Mouse (Mus musculus) myocyte (in vitro differentiated cells): ENCODE data around the gene BC025920.

ENCODE experiments used
- E2F4 ChIP-seq: IDR thresholded peaks from one replicate; pipeline ENCODE4 v1.6.1; 2011; ENCODE audit warnings: mild to moderate bottlenecking, control low read depth, moderate library complexity; ENCODE audit not compliant: insufficient read depth
- MAX ChIP-seq: IDR thresholded peaks from one replicate; pipeline ENCODE4 v1.6.1; 2011; ENCODE audit warnings: low read depth, mild to moderate bottlenecking, control low read depth
- MYOD1 ChIP-seq, 3 experiments: IDR thresholded peaks; one replicate each; pipeline ENCODE4 v1.6.1; 2011; ENCODE audit warnings: control low read depth in 2 of 3, low read depth in 2 of 3, mild to moderate bottlenecking in 2 of 3, moderate library complexity in 1 of 3; ENCODE audit not compliant: insufficient read length in 2 of 3, control insufficient read depth in 1 of 3
- MYOG ChIP-seq, 3 experiments: IDR thresholded peaks; one replicate each; pipeline ENCODE4 v1.6.1; 2011; ENCODE audit warnings: control low read depth in 2 of 3, low read depth in 2 of 3, mild to moderate bottlenecking in 2 of 3; ENCODE audit not compliant: insufficient read length in 2 of 3, control insufficient read depth in 1 of 3, insufficient read depth in 1 of 3
- POLR2A ChIP-seq: IDR thresholded peaks from one replicate; pipeline ENCODE4 v1.6.1; 2011; ENCODE audit warnings: low read depth, mild to moderate bottlenecking, control low read depth, moderate library complexity; ENCODE audit not compliant: insufficient read length

GRCm38 (mm10) chr10:81574081-81575056 is 31.7 kb upstream of the BC025920 start, which contains the start of gene Tle2:
- no peak for TF ChIP-seq MAX
- TF ChIP-seq POLR2A, result no peak
- TF ChIP-seq MYOG (IDR thresholded peaks at IDR 0.05; ENCODE audit: control insufficient read depth in 1 of 3, insufficient read depth in 1 of 3, insufficient read length in 2 of 3, low read depth in 2 of 3), result no peak
- TF ChIP-seq E2F4, result no peak
- TF ChIP-seq MYOD1 (IDR thresholded peaks at IDR 0.05; ENCODE audit: control insufficient read depth in 1 of 3, insufficient read length in 2 of 3, low read depth in 2 of 3), result no peak
